Mouse (Mus musculus): ENCODE measurements around the gene Ezh1. TPM values are rescaled to one million over a fixed set of nuclear protein-coding genes. Genes with fewer than 3 reads are reported as not detected.
A peak's percentile ranks its signal among the peaks of the same experiment; 100 is the strongest.

Gene Ezh1
- polyA plus RNA-seq, 1 experiment from 2014 or later = 17.1 TPM

DNA sequence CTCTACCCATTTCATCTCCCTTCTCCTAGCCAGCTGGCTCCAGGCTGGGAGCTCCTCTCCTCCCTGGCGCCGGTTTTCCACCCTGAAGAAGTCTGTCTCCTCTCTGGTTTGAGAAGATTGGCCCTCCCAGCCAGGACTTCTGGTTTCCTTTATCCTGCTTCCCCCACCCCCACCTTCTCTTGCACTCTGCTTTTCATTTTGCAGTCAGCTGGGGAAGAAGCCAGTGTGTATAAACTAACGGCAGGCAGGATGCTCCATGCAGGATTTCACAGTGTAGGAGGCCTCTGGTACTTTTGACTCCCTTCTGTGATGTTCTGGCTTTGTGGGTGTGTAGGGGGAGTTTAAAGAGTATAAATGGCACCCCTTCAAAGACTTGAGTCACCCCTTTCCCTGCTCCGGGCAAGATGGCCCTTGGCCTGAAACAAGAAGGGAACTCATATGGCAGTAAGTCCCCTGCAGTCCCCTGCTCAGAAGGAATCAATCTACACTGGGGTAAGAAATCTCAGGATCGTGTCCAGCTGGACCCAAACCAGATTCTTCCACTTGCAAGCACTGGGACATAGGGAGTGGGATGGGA is 11.9 kb upstream of the Ezh1 start:
- TF ChIP-seq EP300 (IDR thresholded peaks at IDR 0.05) = no peak
- TF ChIP-seq CTCF (IDR thresholded peaks at IDR 0.05) = no peak
- H3K4me3 ChIP-seq (ENCODE audit: low read depth, low read length) = no peak overlapping the region
- no peaks in the 10 kb centered on the region for H3K9me3 ChIP-seq (ENCODE audit: low read length)
- H3K27ac ChIP-seq (ENCODE audit: low read length) = peak overlapping the region; percentile 69
- peak; percentile 25 for DNase-seq (ENCODE audit: low spot score)
- H3K9ac ChIP-seq (replicated peaks; ENCODE audit: low read depth) = no peak overlapping the region; the same call in 1 of the 2 replicates
- peak; percentile 65 for ATAC-seq
- no peaks in the 10 kb centered on the region for H3K27me3 ChIP-seq (replicated peaks; ENCODE audit: insufficient read depth, low read length)
- H3K4me1 ChIP-seq (ENCODE audit: insufficient read depth, low read depth, low read length) = no peaks in the 10 kb centered on the region
- no peaks in the 10 kb centered on the region for H3K36me3 ChIP-seq (ENCODE audit: insufficient read depth, low read length)
- no peak overlapping the region for H3K4me2 ChIP-seq (replicated peaks; ENCODE audit: low read depth, low read length)
- 34% methylated on average over 5 of the region's 5 CpGs for WGBS

DNA sequence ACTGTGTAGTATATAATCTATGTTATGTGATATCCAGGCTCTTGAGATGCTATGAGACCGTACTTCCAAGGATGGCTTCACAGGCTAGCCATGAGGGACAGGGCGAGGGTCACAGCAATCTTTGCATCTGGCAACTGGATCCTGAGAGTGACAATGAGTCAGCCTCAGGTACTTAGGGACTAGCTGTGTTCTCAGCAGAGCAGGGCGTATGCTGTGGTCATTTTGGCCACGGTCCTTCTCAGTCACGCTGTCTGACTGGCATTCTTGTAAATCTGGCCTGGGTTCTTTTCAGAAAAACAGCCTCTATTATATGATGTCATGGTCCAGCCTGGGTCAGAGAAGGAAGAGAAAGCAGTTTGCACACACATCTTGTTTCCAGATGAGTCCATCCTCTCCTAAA is 10.5 kb upstream of the Ezh1 start:
- TF ChIP-seq EP300 (IDR thresholded peaks at IDR 0.05) (no peak), CTCF (IDR thresholded peaks at IDR 0.05) (no peak)
- H3K36me3 ChIP-seq (ENCODE audit: insufficient read depth, low read length) = no peaks in the 10 kb centered on the region
- WGBS = 94% methylated on average over 5 of the region's 5 CpGs
- no peaks in the 10 kb centered on the region for H3K27me3 ChIP-seq (replicated peaks; ENCODE audit: insufficient read depth, low read length)
- H3K4me3 ChIP-seq (ENCODE audit: low read depth, low read length) = no peak overlapping the region
- DNase-seq (ENCODE audit: low spot score) (no peak), ATAC-seq (no peak)
- H3K9me3 ChIP-seq (ENCODE audit: low read length) = no peaks in the 10 kb centered on the region
- H3K4me1 ChIP-seq (ENCODE audit: insufficient read depth, low read depth, low read length) = no peaks in the 10 kb centered on the region
- no peak overlapping the region for H3K4me2 ChIP-seq (replicated peaks; ENCODE audit: low read depth, low read length)
- no peak overlapping the region for H3K27ac ChIP-seq (ENCODE audit: low read length)
- H3K9ac ChIP-seq (replicated peaks; ENCODE audit: low read depth) = no peak overlapping the region

DNA sequence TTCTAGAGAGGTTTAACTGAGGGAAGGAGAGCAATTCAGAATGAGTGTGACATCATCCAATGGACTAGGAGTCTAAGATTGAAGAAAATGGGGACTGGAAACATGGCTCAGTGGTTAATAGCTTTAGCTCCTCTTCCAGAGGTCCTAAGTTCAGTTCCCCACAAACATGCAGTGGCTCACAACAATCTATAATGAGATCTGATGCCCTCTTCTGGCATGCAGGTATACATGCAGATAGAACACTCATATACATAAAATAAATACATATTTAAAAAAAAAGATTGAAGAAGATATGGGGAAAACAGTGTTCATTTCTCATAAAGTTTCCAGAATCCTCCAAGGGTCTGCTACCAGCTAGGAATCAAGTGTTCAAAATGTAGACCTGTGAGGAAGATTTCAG is 9.2 kb upstream of the Ezh1 start:
- no peak overlapping the region for H3K27ac ChIP-seq (ENCODE audit: low read length)
- TF ChIP-seq CTCF (IDR thresholded peaks at IDR 0.05) (0 out of 2 replicates have a peak, but pooled peaks have one; percentile 14), EP300 (IDR thresholded peaks at IDR 0.05) (no peak)
- H3K9ac ChIP-seq (replicated peaks; ENCODE audit: low read depth) = no peak overlapping the region
- no peak for ATAC-seq
- no peak overlapping the region for H3K4me2 ChIP-seq (replicated peaks; ENCODE audit: low read depth, low read length)
- no peaks in the 10 kb centered on the region for H3K27me3 ChIP-seq (replicated peaks; ENCODE audit: insufficient read depth, low read length)
- DNase-seq (ENCODE audit: low spot score) = no peak
- H3K9me3 ChIP-seq (ENCODE audit: low read length) = no peaks in the 10 kb centered on the region
- H3K4me3 ChIP-seq (ENCODE audit: low read depth, low read length) = no peak overlapping the region
- H3K36me3 ChIP-seq (ENCODE audit: insufficient read depth, low read length) = no peaks in the 10 kb centered on the region
- H3K4me1 ChIP-seq (ENCODE audit: insufficient read depth, low read depth, low read length) = 0 out of 2 replicates have a peak, but pooled peaks cover 4% of the 10 kb centered on the region

DNA sequence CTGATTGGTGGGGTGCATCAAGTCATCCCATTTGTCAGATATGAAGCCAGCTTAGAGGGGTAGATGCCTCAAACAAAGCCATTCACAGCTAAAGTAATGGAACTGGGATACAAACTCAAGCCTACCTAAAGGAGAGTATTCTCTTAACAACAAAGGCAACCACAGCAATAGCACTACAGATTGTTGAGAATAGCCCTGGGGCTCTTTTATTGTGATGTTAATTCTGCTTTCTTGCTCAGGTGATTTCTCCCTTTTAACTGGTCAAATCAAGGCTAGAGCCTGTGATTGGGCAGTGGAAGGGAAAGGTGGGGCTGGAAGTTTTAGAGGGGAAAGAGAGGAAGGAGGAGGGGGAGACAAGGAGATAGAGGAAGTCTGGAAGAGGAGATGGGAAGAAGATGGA is 7.9 kb upstream of the Ezh1 start:
- H3K4me1 ChIP-seq (ENCODE audit: insufficient read depth, low read depth, low read length) = peaks cover 7% of the 10 kb centered on the region; the same call in 1 of the 2 replicates
- H3K27me3 ChIP-seq (replicated peaks; ENCODE audit: insufficient read depth, low read length) = no peaks in the 10 kb centered on the region
- TF ChIP-seq CTCF (IDR thresholded peaks at IDR 0.05) (no peak), EP300 (IDR thresholded peaks at IDR 0.05) (no peak)
- no peaks in the 10 kb centered on the region for H3K9me3 ChIP-seq (ENCODE audit: low read length)
- H3K4me3 ChIP-seq (ENCODE audit: low read depth, low read length) = no peak overlapping the region
- no peak overlapping the region for H3K4me2 ChIP-seq (replicated peaks; ENCODE audit: low read depth, low read length)
- no peak for ATAC-seq
- DNase-seq (ENCODE audit: low spot score) = no peak
- no peak overlapping the region for H3K9ac ChIP-seq (replicated peaks; ENCODE audit: low read depth)
- H3K36me3 ChIP-seq (ENCODE audit: insufficient read depth, low read length) = no peaks in the 10 kb centered on the region
- no peak overlapping the region for H3K27ac ChIP-seq (ENCODE audit: low read length)

DNA sequence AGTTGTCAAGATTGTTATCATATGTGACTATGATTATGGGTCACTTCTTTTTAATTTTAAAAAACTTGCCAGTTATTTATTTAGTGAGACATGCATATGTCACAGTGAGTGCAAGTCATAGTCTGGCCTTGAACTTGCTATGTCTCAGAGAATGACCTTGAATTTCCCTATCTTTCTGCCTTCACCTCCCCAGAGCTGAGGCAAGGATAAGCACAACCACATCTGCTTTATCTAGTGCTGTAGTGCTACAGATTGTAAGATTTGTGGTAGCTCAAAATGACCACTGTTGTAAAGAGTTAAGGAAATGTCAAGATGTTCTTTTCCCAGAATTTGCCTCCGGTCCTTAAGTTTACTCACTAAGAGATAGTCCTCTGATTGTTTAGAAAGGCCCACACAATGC is 7.0 kb upstream of the Ezh1 start:
- peaks cover 7% of the 10 kb centered on the region; the same call in 1 of the 2 replicates for H3K4me1 ChIP-seq (ENCODE audit: insufficient read depth, low read depth, low read length)
- 45% methylated on average over 1 of the region's 1 CpGs for WGBS
- TF ChIP-seq CTCF (IDR thresholded peaks at IDR 0.05) (no peak), EP300 (IDR thresholded peaks at IDR 0.05) (no peak)
- no peak overlapping the region for H3K4me3 ChIP-seq (ENCODE audit: low read depth, low read length)
- H3K27ac ChIP-seq (ENCODE audit: low read length) = no peak overlapping the region
- H3K9ac ChIP-seq (replicated peaks; ENCODE audit: low read depth) = no peak overlapping the region
- H3K4me2 ChIP-seq (replicated peaks; ENCODE audit: low read depth, low read length) = no peak overlapping the region
- no peaks in the 10 kb centered on the region for H3K9me3 ChIP-seq (ENCODE audit: low read length)
- ATAC-seq (no peak), DNase-seq (ENCODE audit: low spot score) (no peak)
- no peaks in the 10 kb centered on the region for H3K36me3 ChIP-seq (ENCODE audit: insufficient read depth, low read length)
- H3K27me3 ChIP-seq (replicated peaks; ENCODE audit: insufficient read depth, low read length) = no peaks in the 10 kb centered on the region

DNA sequence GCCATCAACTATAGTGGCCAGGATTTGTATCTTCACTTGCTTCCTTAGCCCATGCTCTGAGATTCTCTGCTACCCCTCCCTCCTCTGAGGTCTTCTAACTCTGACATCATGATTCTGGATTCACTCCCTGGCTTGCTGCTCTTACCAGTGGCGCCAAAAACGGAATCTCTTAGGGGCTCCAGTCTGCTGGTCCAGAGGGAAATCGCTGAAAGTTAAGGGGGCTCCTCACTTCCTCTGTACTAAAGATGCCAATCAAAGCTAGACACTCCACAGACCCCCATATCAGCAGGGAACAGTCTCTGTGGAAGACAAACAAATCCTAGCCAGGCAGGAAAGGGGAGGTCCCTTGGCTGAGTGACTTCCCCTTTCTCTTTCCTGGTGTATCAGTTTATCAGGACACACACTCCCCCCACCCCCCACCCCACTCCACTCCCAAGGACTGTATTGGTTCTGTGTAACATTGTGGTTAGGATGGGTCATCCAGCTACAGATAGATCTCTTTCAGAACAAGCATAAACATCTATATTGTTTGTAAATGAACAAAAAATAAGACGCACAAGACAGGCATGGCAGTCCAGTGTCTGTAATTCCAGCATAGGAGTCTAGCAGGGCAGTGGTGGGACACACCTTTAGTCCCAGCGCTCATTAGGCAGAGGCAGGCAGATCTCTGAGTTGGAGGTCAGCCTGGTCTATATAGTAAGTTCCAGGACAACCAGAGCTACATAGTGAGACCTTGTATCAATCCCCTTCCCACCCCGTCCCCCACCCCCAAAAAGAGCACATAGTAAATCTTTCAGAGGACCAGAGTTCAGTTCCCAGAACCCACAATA is 6.0 kb upstream of the Ezh1 start:
- Histone ChIP-seq H3K4me2 (replicated peaks; ENCODE audit: low read depth, low read length) (peak overlapping the region; percentile 52), H3K27me3 (replicated peaks; ENCODE audit: insufficient read depth, low read length) (no peaks in the 10 kb centered on the region), H3K4me3 (ENCODE audit: low read depth, low read length) (peak overlapping the region; percentile 27), H3K9me3 (ENCODE audit: low read length) (no peaks in the 10 kb centered on the region), H3K36me3 (ENCODE audit: insufficient read depth, low read length) (no peaks in the 10 kb centered on the region), H3K9ac (replicated peaks; ENCODE audit: low read depth) (no peak overlapping the region), H3K27ac (ENCODE audit: low read length) (peak overlapping the region; percentile 93), H3K4me1 (ENCODE audit: insufficient read depth, low read depth, low read length) (peaks cover 7% of the 10 kb centered on the region; the same call in 1 of the 2 replicates)
- ATAC-seq (peak; percentile 83), DNase-seq (ENCODE audit: low spot score) (peak; percentile 88)
- 39% methylated on average over 6 of the region's 6 CpGs for WGBS
- no peak for TF ChIP-seq CTCF (IDR thresholded peaks at IDR 0.05)
- TF ChIP-seq EP300 (IDR thresholded peaks at IDR 0.05) = peak; percentile 98

Data from lung, postnatal 0 days (tissue).